In genomic region chr15:99814554-99815260, GRCm38 (mm10) we compare ENCODE assay signal across 13 mouse cellular contexts. TPM values are rescaled to one million over a fixed set of nuclear protein-coding genes. Genes with fewer than 3 reads are reported as not detected.
DNase-seq lines count a peak whose midpoint lies in the region; ATAC-seq and TF ChIP-seq lines count a peak whose summit lies in the region.
"Had no signal": no experiment of that assay in that cellular context is flagged by ENCODE, and none has a peak within 500 bp of the region (broad histone marks: within the 10 kb centered on the region; RNA-seq: fewer than 3 reads in every experiment).

No protein-coding gene starts in this region.

- ATAC-seq in megakaryocyte progenitor cell, adult 5-6 weeks (replicated peaks; ENCODE audit: poor library complexity): peak; percentile 48; the same call in 1 of the 2 replicates
- ATAC-seq: forebrain, postnatal 0 days; midbrain, embryonic 16.5 days had no signal

- H3K27ac ChIP-seq in CH12.LX (ENCODE audit: insufficient read depth, low read depth): no peak overlapping the region
- H3K27ac ChIP-seq: hindbrain, embryonic 13.5 days had no signal

- no peak for TF ChIP-seq RAD21 in CH12.LX (IDR thresholded peaks at IDR 0.05; ENCODE audit: low read depth, low read length)

- TF ChIP-seq EP300 in CH12.LX (IDR thresholded peaks at IDR 0.05; ENCODE audit: low read length): no peak

- H3K9ac ChIP-seq in CH12.LX (ENCODE audit: insufficient read depth, low read depth): no peak overlapping the region
- H3K9ac ChIP-seq: forebrain, postnatal 0 days; hindbrain, embryonic 13.5 days had no signal

- H3K9me3 ChIP-seq in CH12.LX (replicated peaks; ENCODE audit: low read length): peaks cover 15% of the 10 kb centered on the region
- H3K9me3 ChIP-seq: hindbrain, embryonic 13.5 days had no signal

- H3K4me3 ChIP-seq in CH12.LX (replicated peaks in 1 of 3; ENCODE audit: low read depth in 2 of 3, low read length in 2 of 3, poor library complexity in 1 of 3): no peak overlapping the region
- H3K4me3 ChIP-seq: hindbrain, embryonic 13.5 days had no signal

- dilution Hi-C loops in CH12.LX (cut with MboI; ENCODE audit: extremely low pct_ligation_motif_present, extremely low pct_unique_long_range_greater_than_20kb, low sequenced_read_pairs): no loop called here

- peak; percentile 48 to 68 for DNase-seq in heart, adult 18-20 months
- no peak for DNase-seq in heart, postnatal 25 days (ENCODE audit: low spot score)
- DNase-seq in CH12.LX (ENCODE audit: extremely low read depth): no peak
- DNase-seq in gastrocnemius, postnatal 14 days: peak; percentile 66
- DNase-seq in thymus, postnatal 0 days (ENCODE audit: low spot score): no peak
- no peak for DNase-seq in cerebellum, postnatal 4 days (ENCODE audit: low spot score in 2 of 2)
- no peak for DNase-seq in kidney, adult 18-20 months
- DNase-seq: adrenal gland, adult 8-10 months; forebrain, postnatal 0 days; retina, postnatal 1 day had no signal

- peaks cover 15% of the 10 kb centered on the region for H3K79me2 ChIP-seq in CH12.LX (replicated peaks; ENCODE audit: control insufficient read depth, extremely low read depth, insufficient read depth, poor library complexity, severe bottlenecking)

- peaks cover 13 to 38% of the 10 kb centered on the region in 2 experiments for H3K4me1 ChIP-seq in CH12.LX (ENCODE audit: control insufficient read depth in 1 of 2, insufficient read depth in 2 of 2)

- intact Hi-C loops in heart, postnatal 25 days (cut with DNase I): no loop called here
- intact Hi-C loops in gastrocnemius, postnatal 14 days (cut with DNase I; ENCODE audit: low total_unique reads): no loop called here

- peaks cover 5 to 25% of the 10 kb centered on the region in 2 experiments for H3K36me3 ChIP-seq in CH12.LX (replicated peaks in 1 of 2; ENCODE audit: control insufficient read depth in 1 of 2, insufficient read depth in 1 of 2, low read length in 1 of 2)

- no peak for TF ChIP-seq CTCF in CH12.LX (conservative IDR thresholded peaks at IDR 0.05 in 1 of 2, IDR thresholded peaks at IDR 0.05 in 1 of 2; ENCODE audit: low read depth in 2 of 2, low read length in 2 of 2)

- no peak for TF ChIP-seq POLR2A in CH12.LX (IDR thresholded peaks at IDR 0.05; ENCODE audit: low read depth, low read length)

- H3K4me2 ChIP-seq in CH12.LX (ENCODE audit: insufficient read depth, low read depth, poor library complexity, severe bottlenecking): no peak overlapping the region
- H3K4me2 ChIP-seq: hindbrain, embryonic 13.5 days had no signal

- no peaks in the 10 kb centered on the region for H3K27me3 ChIP-seq in CH12.LX (replicated peaks)
- H3K27me3 ChIP-seq: hindbrain, embryonic 13.5 days had no signal

- in situ Hi-C loops in CH12.LX (cut with MboI; ENCODE audit: low pct_ligation_motif_present, low pct_unique_long_range_greater_than_20kb, low sequenced_read_pairs): no loop called here

TF ChIP-seq in CH12.LX, 34 proteins besides CTCF, POLR2A, EP300 and RAD21:
- TF ChIP-seq NRF1 (IDR thresholded peaks at IDR 0.05; ENCODE audit: low read depth, low read length) (no peak), SMC3 (IDR thresholded peaks at IDR 0.05; ENCODE audit: low read depth, low read length) (no peak), MAFK (IDR thresholded peaks at IDR 0.05; ENCODE audit: insufficient replicate concordance, low read length) (peak; percentile 74)

RNA-seq across cellular contexts. Expression of gene Cers5, which starts 42.0 kb away (rescaled TPM):
- total RNA-seq in heart, adult 18-20 months (2021): 10 to 100 TPM; 16.6 to 19.9 TPM
- total RNA-seq in heart, postnatal 25 days (2021): 10 to 100 TPM; 18.2 to 18.5 TPM
- total RNA-seq in CH12.LX (2012; rRNA removed) (45.0 and 48.9 TPM in 2 replicates), CH12.LX (2014; rRNA removed) (140 and 149 TPM in 2 replicates)
- 83.7 and 94.3 TPM in 2 replicates for polyA plus RNA-seq in CH12.LX (2012; ENCODE audit: insufficient read length, low read depth)
- total RNA-seq in gastrocnemius, postnatal 14 days (2021): 10 to 100 TPM; 10.4 to 10.6 TPM
- 42.9 and 49.4 TPM in 2 replicates for total RNA-seq in megakaryocyte progenitor cell, adult 5-6 weeks (2015)
- total RNA-seq in megakaryocyte progenitor cell, adult 5-6 weeks (2017): 20.6 and 23.0 TPM in 2 replicates
- polyA plus RNA-seq in thymus, postnatal 0 days (2015; fragmentation: Nextera tagmentation; extraction: Ambion mirVana): 42.2 and 48.4 TPM in 2 replicates

Comparison
In these comparisons a context has a peak if more than half of its experiments do, and no peak if none do; other contexts are left out.
1. DNase-seq: peak in heart, adult 18-20 months (2 of 2) and gastrocnemius, postnatal 14 days (single experiment); none in heart, postnatal 25 days (single experiment), CH12.LX (single experiment), thymus, postnatal 0 days (single experiment), cerebellum, postnatal 4 days (0 of 2) and kidney, adult 18-20 months (single experiment).